Mouse (Mus musculus): ENCODE results near the gene Slc26a3.

GRCm38 (mm10) chr12:31377241-31377640 is 13.4 kb upstream of the Slc26a3 start:
- TF ChIP-seq POLR2A (IDR thresholded peaks at IDR 0.05; ENCODE audit: control insufficient read depth in 1 of 2, insufficient read depth in 1 of 2, low read depth in 1 of 2, low read length in 2 of 2, poor library complexity in 1 of 2) (no peak), E2F4 (IDR thresholded peaks at IDR 0.05; ENCODE audit: borderline replicate concordance, low read depth, low read length) (no peak), CHD1 (IDR thresholded peaks at IDR 0.05; ENCODE audit: low read depth, low read length) (no peak), EP300 (IDR thresholded peaks at IDR 0.05; ENCODE audit: low read depth in 1 of 2, low read length in 2 of 2) (no peak), JUND (IDR thresholded peaks at IDR 0.05; ENCODE audit: low read depth, low read length) (no peak), ZC3H11A (IDR thresholded peaks at IDR 0.05; ENCODE audit: low read depth, low read length) (no peak), CHD2 (IDR thresholded peaks at IDR 0.05; ENCODE audit: low read length) (no peak)
